Mouse (Mus musculus) erythroblast, embryonic 14.5 days (primary cell): ENCODE results near the gene Lrmda. TPM values are rescaled to one million over a fixed set of nuclear protein-coding genes. Genes with fewer than 3 reads are reported as not detected.

ENCODE experiments used
- H3K27me3 ChIP-seq: 2 replicates; pipeline ENCODE4 v1.6.1; 2012; ENCODE audit warnings: inconsistent platforms; ENCODE audit not compliant: control insufficient read depth
- H3K36me3 ChIP-seq: 2 replicates; pipeline ENCODE4 v1.6.1; 2012; ENCODE audit warnings: mild to moderate bottlenecking, inconsistent platforms; ENCODE audit not compliant: control insufficient read depth
- H3K4me1 ChIP-seq: 2 replicates; pipeline ENCODE4 v1.6.1; 2012; ENCODE audit warnings: inconsistent platforms; ENCODE audit not compliant: control insufficient read depth
- H3K4me3 ChIP-seq: replicated peaks from 2 replicates; pipeline ENCODE3; 2012; ENCODE audit warnings: moderate library complexity, mild to moderate bottlenecking, inconsistent platforms
- H3K9me3 ChIP-seq: 2 replicates; pipeline ENCODE4 v1.6.1; 2012; ENCODE audit warnings: low read length, inconsistent platforms, mixed read lengths; ENCODE audit not compliant: control insufficient read depth
- GATA1 ChIP-seq: IDR thresholded peaks from 2 replicates; pipeline ENCODE4 v1.6.1; 2012; ENCODE audit warnings: low read length, inconsistent platforms, mixed read lengths
- TAL1 ChIP-seq: IDR thresholded peaks from 3 replicates; pipeline ENCODE4 v1.6.1; 2012; ENCODE audit warnings: low read length, inconsistent platforms, mixed read lengths
- polyA plus RNA-seq: library from polyadenylated mRNA; stranded (reverse); fragments of >175 nt; gene quantifications from 2 replicates; pipeline ENCODE4 v1.2.3, GENCODE M21; 2012

Gene Lrmda
- polyA plus RNA-seq, 1 experiment, result not detected

DNA sequence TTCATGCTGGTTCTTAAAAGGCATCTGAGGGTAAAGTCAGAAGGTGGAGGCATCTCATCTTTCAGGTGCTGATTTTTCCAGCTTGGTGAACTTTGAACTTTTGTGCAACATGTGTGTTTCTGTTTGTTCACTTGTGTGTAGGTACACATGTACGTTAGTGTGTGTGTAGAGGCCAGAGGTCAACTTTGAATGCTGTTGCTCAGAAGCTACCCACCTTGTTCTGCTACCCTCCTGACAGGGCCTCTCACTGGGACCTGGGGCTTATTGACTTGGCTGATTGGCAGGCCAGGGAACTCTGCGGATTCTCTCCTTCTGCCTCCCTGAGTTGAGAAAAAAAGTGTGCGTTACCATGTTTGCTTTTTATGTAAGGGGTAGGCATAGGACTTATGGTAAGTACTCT lies 203.1 kb downstream of the Lrmda start:
- Histone ChIP-seq H3K4me3 (no peak overlapping the region), H3K27me3 (no peaks in the 10 kb centered on the region), H3K9me3 (no peaks in the 10 kb centered on the region), H3K4me1 (peaks cover 30% of the 10 kb centered on the region), H3K36me3 (no peaks in the 10 kb centered on the region)
- TF ChIP-seq TAL1 (no peak), GATA1 (no peak)

DNA sequence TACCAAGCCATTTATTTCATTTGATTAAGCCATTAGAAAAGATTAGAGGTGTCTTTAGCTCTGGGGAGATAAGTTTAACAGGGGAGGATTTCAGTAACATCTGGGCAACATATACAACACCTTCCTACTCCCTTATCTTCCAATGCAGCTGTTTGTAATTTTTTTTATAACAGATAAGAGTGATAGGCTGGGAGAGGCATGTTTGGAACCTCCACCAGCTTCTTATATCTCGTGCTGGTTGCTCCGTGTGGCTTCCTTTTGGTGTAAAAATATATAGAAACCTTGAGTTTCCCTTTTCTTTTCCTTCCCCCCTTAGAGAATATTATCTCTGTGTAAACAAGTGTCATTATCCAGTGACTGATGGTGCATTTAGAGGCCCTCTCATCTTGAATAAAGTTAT lies 206.7 kb downstream of the Lrmda start:
- Histone ChIP-seq H3K27me3 (no peaks in the 10 kb centered on the region), H3K9me3 (no peaks in the 10 kb centered on the region), H3K4me3 (no peak overlapping the region), H3K36me3 (no peaks in the 10 kb centered on the region), H3K4me1 (peaks cover 40% of the 10 kb centered on the region)
- TF ChIP-seq TAL1 (peak; percentile 58), GATA1 (no peak; the same call in 1 of the 2 replicates)

GRCm38 (mm10) chr14:22228253-22228968 lies 208.9 kb downstream of the Lrmda start:
- TF ChIP-seq GATA1 (no peak), TAL1 (no peak)
- no peak overlapping the region for H3K4me3 ChIP-seq
- no peaks in the 10 kb centered on the region for H3K36me3 ChIP-seq
- H3K27me3 ChIP-seq, result no peaks in the 10 kb centered on the region
- H3K4me1 ChIP-seq, result peaks cover 40% of the 10 kb centered on the region
- no peaks in the 10 kb centered on the region for H3K9me3 ChIP-seq

- Histone ChIP-seq H3K9me3 (no peaks in the 10 kb centered on the region), H3K4me1 (no peaks in the 10 kb centered on the region), H3K27me3 (no peaks in the 10 kb centered on the region), H3K4me3 (no peak overlapping the region), H3K36me3 (no peaks in the 10 kb centered on the region)
- no peak for TF ChIP-seq TAL1
- no peak for TF ChIP-seq GATA1
Observed at GRCm38 (mm10) chr14:22240315-22240714, 220.8 kb downstream of the Lrmda start.

- H3K4me3 ChIP-seq, result no peak overlapping the region
- TF ChIP-seq GATA1 (no peak), TAL1 (no peak)
- H3K27me3 ChIP-seq, result no peaks in the 10 kb centered on the region
- no peaks in the 10 kb centered on the region for H3K9me3 ChIP-seq
- no peaks in the 10 kb centered on the region for H3K36me3 ChIP-seq
- H3K4me1 ChIP-seq, result no peaks in the 10 kb centered on the region
Observed at GRCm38 (mm10) chr14:22255458-22255857, 235.9 kb downstream of the Lrmda start.

- no peaks in the 10 kb centered on the region for H3K4me1 ChIP-seq
- no peaks in the 10 kb centered on the region for H3K9me3 ChIP-seq
- H3K27me3 ChIP-seq, result no peaks in the 10 kb centered on the region
- TF ChIP-seq GATA1 (no peak), TAL1 (no peak)
- H3K4me3 ChIP-seq, result no peak overlapping the region
- H3K36me3 ChIP-seq, result no peaks in the 10 kb centered on the region
Observed at GRCm38 (mm10) chr14:22256274-22256673, 236.8 kb downstream of the Lrmda start.

DNA sequence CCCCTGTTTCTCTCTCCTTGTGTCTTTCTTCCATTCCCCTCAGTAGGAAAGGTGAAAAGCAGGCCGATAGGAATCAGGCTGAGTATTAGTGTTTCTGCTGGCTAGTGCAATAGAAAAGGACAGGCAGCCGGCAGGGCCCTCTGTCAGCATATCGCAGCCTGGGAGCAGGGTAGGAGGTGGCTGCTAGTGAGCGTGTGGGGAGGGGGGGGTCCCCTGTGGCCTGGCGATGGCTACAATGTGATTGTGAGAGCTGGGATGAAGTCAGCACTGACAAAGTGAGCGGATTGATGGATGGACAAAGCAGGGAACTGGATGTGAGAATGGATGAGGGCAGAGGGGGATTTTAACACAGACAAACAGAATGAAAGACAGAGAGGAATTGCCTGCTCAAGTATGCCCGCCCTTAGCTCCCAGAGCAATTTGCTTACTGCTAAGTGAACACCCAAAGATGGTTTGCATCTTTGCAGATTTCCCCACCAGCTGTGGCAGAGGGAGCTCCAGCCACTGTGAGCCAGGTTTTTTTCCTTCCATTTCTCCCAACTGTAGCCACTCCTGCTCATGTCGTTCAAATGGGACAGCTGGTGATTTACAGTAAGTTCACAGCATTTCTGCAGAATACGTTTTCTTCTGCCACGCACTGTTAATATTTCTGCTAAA lies 240.0 kb downstream of the Lrmda start:
- TF ChIP-seq TAL1, result no peak
- TF ChIP-seq GATA1, result no peak
- no peaks in the 10 kb centered on the region for H3K27me3 ChIP-seq
- H3K9me3 ChIP-seq, result no peaks in the 10 kb centered on the region
- H3K4me3 ChIP-seq, result no peak overlapping the region
- H3K36me3 ChIP-seq, result no peaks in the 10 kb centered on the region
- no peaks in the 10 kb centered on the region for H3K4me1 ChIP-seq

DNA sequence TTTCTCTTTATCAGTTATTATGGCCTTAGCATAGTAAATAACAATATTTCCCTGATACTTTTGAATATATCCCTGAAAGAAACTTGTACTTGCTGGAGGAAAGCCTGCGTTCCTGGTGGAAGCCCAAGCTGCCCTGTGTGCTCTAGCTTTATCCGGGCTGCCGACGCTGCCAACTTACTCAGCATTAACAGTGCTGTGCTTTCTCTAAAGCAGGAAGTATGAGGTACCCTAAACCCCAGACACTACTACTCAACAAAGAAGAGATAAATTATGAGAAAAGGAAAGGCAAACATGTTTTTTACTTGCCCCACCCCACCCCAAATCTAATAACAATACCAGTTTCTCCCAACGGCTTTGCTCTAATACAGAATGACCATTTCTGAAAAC lies 240.5 kb downstream of the Lrmda start:
- Histone ChIP-seq H3K4me1 (no peaks in the 10 kb centered on the region), H3K36me3 (no peaks in the 10 kb centered on the region), H3K9me3 (no peaks in the 10 kb centered on the region), H3K27me3 (no peaks in the 10 kb centered on the region), H3K4me3 (no peak overlapping the region)
- no peak for TF ChIP-seq TAL1
- TF ChIP-seq GATA1, result no peak

- Histone ChIP-seq H3K9me3 (no peaks in the 10 kb centered on the region), H3K4me1 (no peaks in the 10 kb centered on the region), H3K27me3 (no peaks in the 10 kb centered on the region), H3K4me3 (no peak overlapping the region), H3K36me3 (no peaks in the 10 kb centered on the region)
- no peak for TF ChIP-seq GATA1
- no peak for TF ChIP-seq TAL1
Observed at GRCm38 (mm10) chr14:22265229-22265905, 245.9 kb downstream of the Lrmda start.
